Mouse (Mus musculus) neutrophil, adult 59 days (primary cell): ENCODE measurements around the gene Rhou. TPM values are rescaled to one million over a fixed set of nuclear protein-coding genes. Genes with fewer than 3 reads are reported as not detected.

Experiments
- total RNA-seq, 2 experiments: library from RNA; stranded (reverse); gene quantifications; 1 replicate in 1 of 2; 2 replicates in 1 of 2; pipeline ENCODE4 v1.2.4; 2023

The Rhou gene
- total RNA-seq: 10 to 100 TPM; 44.4 to 48.8 TPM

DNA sequence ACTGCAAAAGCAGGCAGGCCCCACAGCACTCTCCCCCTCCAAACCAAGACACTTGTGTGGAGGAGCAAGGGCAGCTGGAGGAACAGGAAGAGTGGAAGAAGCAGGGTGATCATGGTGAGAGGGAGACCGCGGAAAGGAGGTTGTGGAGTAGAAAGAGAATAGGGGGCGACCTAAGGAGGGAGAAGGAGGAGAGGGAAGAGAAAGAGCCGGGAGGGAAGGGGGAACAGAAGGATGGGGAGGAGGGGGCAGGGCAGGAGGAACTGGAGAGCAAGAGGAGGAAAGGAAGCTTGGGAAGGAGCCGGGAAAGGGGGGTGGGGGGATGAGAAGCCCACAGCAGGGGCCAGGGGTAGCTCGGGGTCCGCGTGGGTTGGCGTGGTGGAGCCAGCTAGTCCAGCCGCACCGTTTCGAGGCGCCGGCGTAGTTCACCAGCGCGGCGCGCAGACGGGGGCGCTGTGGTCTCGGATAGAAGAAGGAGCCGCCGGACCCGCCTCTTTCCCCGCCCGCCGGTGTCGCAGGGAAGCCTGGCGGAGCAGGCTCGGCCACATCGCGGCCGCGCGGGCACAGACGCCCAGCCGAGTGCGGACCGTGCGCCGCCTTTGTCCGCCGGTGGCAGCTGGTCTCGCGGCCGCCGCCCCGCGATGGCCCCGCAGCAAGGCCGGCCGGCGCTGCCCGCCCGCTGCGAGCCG is at the start of gene Rhou:
Rhou (plus strand) TSS at position 622 of the 686 bp plus-strand sequence.

Other genes starting within 250 kb of the Rhou start
- gene Mc1r, start 246.8 kb upstream of the Rhou start, total RNA-seq: not detected
- gene Tubb3, start 242.5 kb upstream of the Rhou start, total RNA-seq: under 1 TPM in 1 of 2 experiments, not detected in 1; 0.33 TPM
- 10 to 100 TPM; 42.3 to 51.5 TPM for gene Def8, start 230.4 kb upstream of the Rhou start, total RNA-seq
- gene Afg3l1, start 176.0 kb upstream of the Rhou start, total RNA-seq: 10 to 100 TPM; 37.5 to 39.9 TPM
- gene Dbndd1, start 138.5 kb upstream of the Rhou start, total RNA-seq: not detected
- 1 to 10 TPM; 1.7 to 2.3 TPM for gene Gas8, start 135.1 kb upstream of the Rhou start, total RNA-seq
- under 1 TPM in 1 of 2 experiments, not detected in 1; 0.71 TPM for gene Rab4a, start 152.1 kb downstream of the Rhou start, total RNA-seq
- 1 to 10 TPM; 5.4 to 5.8 TPM for gene Ccsap, start 206.3 kb downstream of the Rhou start, total RNA-seq
- 1 to 10 TPM; 1.7 to 2.7 TPM for gene Acta1, start 240.8 kb downstream of the Rhou start, total RNA-seq